Mouse (Mus musculus) heart, adult 2 months (tissue): ENCODE data around the gene Zfp759.

Source experiments
- CTCF ChIP-seq: fragments of 200-600 bp; IDR thresholded peaks from 2 replicates; pipeline ENCODE4 v1.8.1; 2022; ENCODE audit warnings: antibody characterized with exemption, mild to moderate bottlenecking, moderate library complexity
- EP300 ChIP-seq: fragments of 200-500 bp; IDR thresholded peaks from 2 replicates; pipeline ENCODE4 v1.6.1; 2011; ENCODE audit warnings: low read depth, low read length, control low read depth; ENCODE audit not compliant: insufficient read depth
- POLR2A ChIP-seq: fragments of 200-500 bp; IDR thresholded peaks from 2 replicates; pipeline ENCODE4 v1.6.1; 2011; ENCODE audit warnings: mild to moderate bottlenecking, low read depth, low read length, control low read depth; ENCODE audit not compliant: insufficient read depth

GRCm38 (mm10) chr13:67128038-67128721 lies 6.7 kb downstream of the Zfp759 start:
- peak; percentile 55 for TF ChIP-seq CTCF
- TF ChIP-seq EP300 = no peak; the same call in 1 of the 2 replicates
- 0 out of 2 replicates have a peak, but pooled peaks have one; percentile 48 for TF ChIP-seq POLR2A
